Mouse (Mus musculus): ENCODE measurements around the gene Nlk. TPM values are rescaled to one million over a fixed set of nuclear protein-coding genes. Genes with fewer than 3 reads are reported as not detected.

Nlk gene
- polyA plus RNA-seq, 1 experiment from 2014 or later, result 14.8 TPM

DNA sequence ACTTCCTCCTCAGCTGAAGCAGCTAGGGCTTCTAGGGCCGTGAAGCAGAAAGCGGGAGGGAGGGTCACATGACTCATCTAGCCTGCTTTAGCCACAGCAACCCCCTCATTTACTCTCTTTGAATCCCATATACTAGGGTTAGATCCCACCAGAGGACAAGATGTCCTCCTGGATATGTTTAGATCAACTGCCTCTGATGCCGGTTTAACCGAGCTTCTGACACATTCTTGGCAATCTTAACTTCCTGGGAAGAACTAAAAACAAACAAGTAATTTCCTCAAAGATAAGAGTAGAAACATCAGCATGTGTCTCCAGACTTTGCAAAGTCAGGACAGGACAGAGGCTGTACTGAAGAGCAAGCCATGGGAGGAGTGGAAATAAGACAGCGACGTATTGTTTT is 130.4 kb downstream of the Nlk start:
- Histone ChIP-seq H3K36me3 (peaks cover 24% of the 10 kb centered on the region), H3K27ac (no peak overlapping the region), H3K27me3 (no peaks in the 10 kb centered on the region), H3K4me2 (replicated peaks) (no peak overlapping the region), H3K9me3 (no peaks in the 10 kb centered on the region), H3K4me1 (no peaks in the 10 kb centered on the region), H3K4me3 (no peak overlapping the region), H3K9ac (no peak overlapping the region)
- no peak for ATAC-seq (ENCODE audit: insufficient number of reproducible peaks, insufficient read depth, low FRiP score, low TSS enrichment)
- 59% methylated on average over 6 of the region's 6 CpGs for WGBS

- Histone ChIP-seq H3K9me3 (no peaks in the 10 kb centered on the region), H3K4me2 (replicated peaks) (no peak overlapping the region), H3K4me1 (no peaks in the 10 kb centered on the region), H3K27ac (no peak overlapping the region), H3K9ac (no peak overlapping the region), H3K36me3 (no peaks in the 10 kb centered on the region), H3K27me3 (no peaks in the 10 kb centered on the region), H3K4me3 (no peak overlapping the region)
- ATAC-seq (ENCODE audit: insufficient number of reproducible peaks, insufficient read depth, low FRiP score, low TSS enrichment), result no peak
- WGBS, result 18% methylated on average over 4 of the region's 4 CpGs
Measured at GRCm38 (mm10) chr11:78560447-78560846, 136.7 kb downstream of the Nlk start.

DNA sequence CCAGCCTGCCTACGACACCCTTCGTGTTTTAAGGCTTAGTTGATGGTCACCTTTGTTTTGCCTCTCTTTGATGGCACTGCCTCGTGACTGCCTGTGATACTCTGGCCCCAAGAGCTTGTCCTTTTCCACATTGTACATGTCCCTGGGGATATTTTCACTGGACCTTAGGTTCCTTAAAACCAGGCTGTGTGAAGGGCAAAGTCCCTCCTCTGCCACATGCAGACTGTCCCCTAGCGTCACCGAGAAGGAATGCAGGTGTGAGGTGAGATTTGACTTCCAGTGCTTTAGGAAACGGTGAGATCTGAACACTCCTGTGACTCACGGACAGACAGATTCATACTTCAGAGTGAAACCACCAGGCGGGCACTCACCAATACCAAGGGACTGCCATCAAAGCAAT is 139.9 kb downstream of the Nlk start:
- no peak for ATAC-seq (ENCODE audit: insufficient number of reproducible peaks, insufficient read depth, low FRiP score, low TSS enrichment)
- H3K9ac ChIP-seq, result no peak overlapping the region
- H3K27ac ChIP-seq, result no peak overlapping the region
- no peak overlapping the region for H3K4me3 ChIP-seq
- no peaks in the 10 kb centered on the region for H3K4me1 ChIP-seq
- H3K9me3 ChIP-seq, result 0 out of 2 replicates have a peak, but pooled peaks cover 2% of the 10 kb centered on the region
- no peak overlapping the region for H3K4me2 ChIP-seq (replicated peaks)
- WGBS, result 49% methylated on average over 8 of the region's 8 CpGs
- H3K36me3 ChIP-seq, result no peaks in the 10 kb centered on the region
- no peaks in the 10 kb centered on the region for H3K27me3 ChIP-seq

DNA sequence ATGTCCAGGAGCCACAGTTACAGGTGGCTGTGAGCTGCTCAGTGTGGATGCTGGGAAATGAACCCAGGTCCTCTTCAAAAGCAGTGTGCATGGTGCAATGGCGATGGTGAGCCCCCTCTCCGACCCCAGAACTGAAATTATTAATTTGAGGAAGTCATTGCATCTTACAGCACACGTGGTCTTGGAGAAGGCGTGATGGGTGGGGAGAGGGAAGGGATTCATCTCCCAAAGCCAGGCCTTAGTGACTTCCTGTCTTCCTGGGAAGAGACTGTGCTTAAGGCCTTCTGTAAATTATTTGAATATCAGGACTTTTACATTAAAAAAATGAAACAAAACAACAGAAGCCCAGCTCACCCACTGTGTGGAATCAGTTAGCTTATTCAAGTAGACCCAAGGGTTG is 141.1 kb downstream of the Nlk start:
- Histone ChIP-seq H3K36me3 (no peaks in the 10 kb centered on the region), H3K27ac (no peak overlapping the region), H3K4me2 (replicated peaks) (no peak overlapping the region), H3K9me3 (0 out of 2 replicates have a peak, but pooled peaks cover 2% of the 10 kb centered on the region), H3K27me3 (no peaks in the 10 kb centered on the region), H3K4me3 (no peak overlapping the region), H3K4me1 (no peaks in the 10 kb centered on the region), H3K9ac (no peak overlapping the region)
- 76% methylated on average over 4 of the region's 4 CpGs for WGBS
- no peak for ATAC-seq (ENCODE audit: insufficient number of reproducible peaks, insufficient read depth, low FRiP score, low TSS enrichment)

DNA sequence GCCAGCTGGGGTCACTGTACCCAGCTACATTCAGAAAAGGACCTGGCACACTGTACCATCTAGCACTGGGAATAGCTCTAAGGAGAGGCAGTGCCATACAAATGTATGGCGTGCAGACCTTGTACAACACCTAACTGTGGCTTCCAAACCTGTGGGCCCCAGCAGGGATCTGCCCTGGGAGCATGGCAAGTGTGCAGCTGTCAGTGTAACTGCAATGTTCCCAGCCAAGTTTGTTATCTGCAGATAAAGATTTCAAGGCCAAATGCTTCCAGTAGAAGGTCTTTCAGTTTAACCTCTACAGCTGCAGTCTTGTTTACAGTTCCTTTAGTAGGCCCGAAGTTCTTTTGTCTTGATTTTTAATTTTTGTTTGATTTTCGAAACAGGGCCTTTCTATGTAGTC is 141.6 kb downstream of the Nlk start:
- Histone ChIP-seq H3K4me1 (no peaks in the 10 kb centered on the region), H3K9ac (no peak overlapping the region), H3K4me2 (replicated peaks) (no peak overlapping the region), H3K9me3 (0 out of 2 replicates have a peak, but pooled peaks cover 2% of the 10 kb centered on the region), H3K27me3 (no peaks in the 10 kb centered on the region), H3K36me3 (no peaks in the 10 kb centered on the region), H3K27ac (no peak overlapping the region), H3K4me3 (no peak overlapping the region)
- 82% methylated on average over 3 of the region's 3 CpGs for WGBS
- ATAC-seq (ENCODE audit: insufficient number of reproducible peaks, insufficient read depth, low FRiP score, low TSS enrichment), result no peak

- H3K4me2 ChIP-seq (replicated peaks), result peak overlapping the region; percentile 72
- H3K27me3 ChIP-seq, result no peaks in the 10 kb centered on the region
- peak; percentile 53; the same call in 1 of the 2 replicates for ATAC-seq (ENCODE audit: insufficient number of reproducible peaks, insufficient read depth, low FRiP score, low TSS enrichment)
- WGBS, result 34% methylated on average over 6 of the region's 6 CpGs
- H3K27ac ChIP-seq, result peak overlapping the region; percentile 61
- H3K4me3 ChIP-seq, result peak overlapping the region; percentile 70
- 0 out of 2 replicates have a peak, but pooled peaks cover 2% of the 10 kb centered on the region for H3K9me3 ChIP-seq
- H3K4me1 ChIP-seq, result peaks cover 12% of the 10 kb centered on the region
- no peaks in the 10 kb centered on the region for H3K36me3 ChIP-seq
- H3K9ac ChIP-seq, result peak overlapping the region; percentile 43
Measured at GRCm38 (mm10) chr11:78551059-78551398, 146.1 kb downstream of the Nlk start.

DNA sequence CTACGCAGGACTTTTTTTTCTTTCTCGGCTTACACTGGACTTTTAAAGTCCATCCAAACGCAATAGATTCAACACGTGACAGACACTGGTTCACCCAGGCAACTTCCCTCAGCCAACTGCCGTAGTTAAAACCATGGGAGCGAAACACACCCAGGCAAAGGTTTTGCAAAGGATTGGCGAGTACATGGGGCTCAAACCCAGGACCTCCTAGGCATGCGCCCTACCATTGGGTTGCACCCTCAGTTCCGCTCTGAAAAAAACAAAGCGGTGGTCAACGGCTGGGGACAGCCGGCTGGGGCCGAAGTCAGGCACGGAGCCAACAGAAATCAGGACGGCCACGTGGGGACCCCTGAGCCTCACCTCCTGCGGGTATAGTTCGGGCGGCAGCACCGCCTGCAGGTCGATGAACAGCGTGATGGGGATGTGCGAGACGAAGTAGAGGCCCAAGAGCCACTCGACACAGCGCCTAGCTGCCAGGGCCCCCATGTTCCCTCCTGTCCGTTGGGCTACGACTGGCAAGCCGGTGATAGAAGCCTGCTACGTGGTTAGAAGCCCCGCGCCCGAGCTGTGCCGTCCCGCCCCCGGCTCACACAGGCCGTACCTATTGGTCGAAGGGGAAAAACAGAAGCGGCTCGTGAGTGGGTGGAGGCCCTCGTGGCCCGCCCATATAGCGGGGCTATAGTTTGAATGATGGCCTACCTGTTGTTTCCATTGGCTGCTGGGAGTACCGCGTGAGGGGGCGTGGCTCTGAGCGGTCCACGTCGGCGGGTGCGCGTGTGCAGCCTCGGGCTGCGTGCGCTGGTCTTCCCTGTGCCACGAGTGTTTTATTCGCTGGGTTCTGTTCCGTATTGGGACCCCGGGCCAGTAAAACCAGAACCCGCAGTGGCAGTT is 146.8 kb downstream of the Nlk start, which contains the start of gene Tmem97:
TSS of gene Tmem97 (minus strand) at position 610 of the 891 bp plus-strand sequence.
- Histone ChIP-seq H3K27me3 (no peaks in the 10 kb centered on the region), H3K27ac (peak within 1 kb of the TSS; percentile 81), H3K4me3 (peak within 1 kb of the TSS; percentile 70), H3K9me3 (0 out of 2 replicates have a peak, but pooled peaks cover 2% of the 10 kb centered on the region), H3K4me2 (replicated peaks) (peak within 1 kb of the TSS; percentile 72), H3K4me1 (peaks cover 12% of the 10 kb centered on the region), H3K9ac (peak within 1 kb of the TSS; percentile 73), H3K36me3 (peaks cover 4% of the 10 kb centered on the region)
- under 1% methylated on average over 60 of the region's 60 CpGs for WGBS
- peak; percentile 100 for ATAC-seq (ENCODE audit: insufficient number of reproducible peaks, insufficient read depth, low FRiP score, low TSS enrichment)

- H3K4me1 ChIP-seq, result peaks cover 12% of the 10 kb centered on the region
- no peak overlapping the region for H3K27ac ChIP-seq
- WGBS, result 11% methylated on average over 5 of the region's 5 CpGs
- H3K36me3 ChIP-seq, result peaks cover 5% of the 10 kb centered on the region
- H3K9me3 ChIP-seq, result 0 out of 2 replicates have a peak, but pooled peaks cover 2% of the 10 kb centered on the region
- H3K4me3 ChIP-seq, result peak overlapping the region; percentile 70
- peak overlapping the region; percentile 72 for H3K4me2 ChIP-seq (replicated peaks)
- H3K9ac ChIP-seq, result peak overlapping the region; percentile 73; the same call in 1 of the 2 replicates
- H3K27me3 ChIP-seq, result no peaks in the 10 kb centered on the region
- no peak for ATAC-seq (ENCODE audit: insufficient number of reproducible peaks, insufficient read depth, low FRiP score, low TSS enrichment)
Measured at GRCm38 (mm10) chr11:78549491-78549987, 147.6 kb downstream of the Nlk start.

DNA sequence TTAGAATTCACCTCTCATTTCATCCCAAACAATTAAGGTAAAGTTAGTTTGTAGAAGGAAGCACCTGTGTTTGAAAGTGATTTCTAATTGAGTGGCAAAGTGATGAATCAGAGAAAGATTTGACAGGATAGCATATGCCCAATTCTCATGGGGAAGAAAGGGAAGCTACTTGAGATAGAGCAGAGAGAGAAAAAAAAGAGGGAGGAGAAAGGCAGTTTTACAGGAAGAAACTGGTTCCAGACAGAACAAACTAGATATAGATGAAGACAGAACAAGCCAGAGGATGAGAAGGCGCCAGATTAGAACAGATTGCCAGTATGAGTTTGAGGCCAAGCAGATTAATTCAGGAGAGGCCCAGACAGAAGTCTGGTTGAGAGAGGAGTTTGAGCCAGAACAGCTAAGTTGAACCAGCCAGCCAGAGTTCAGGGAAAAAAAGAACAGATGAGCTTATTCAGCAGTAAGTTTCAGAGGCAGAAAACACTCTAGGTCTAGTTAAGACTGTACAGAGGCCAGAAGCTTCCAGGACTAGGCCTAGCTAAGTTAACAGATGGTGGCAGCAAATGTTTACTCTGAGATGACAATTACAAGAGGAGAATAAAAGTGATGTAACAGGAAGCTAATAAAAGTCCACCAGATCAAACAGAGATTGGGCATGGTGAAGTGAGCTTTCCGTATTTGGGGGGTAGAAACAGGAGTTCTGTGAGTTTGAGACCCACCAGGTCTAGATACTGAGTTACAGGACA is 149.3 kb downstream of the Nlk start:
- H3K27ac ChIP-seq, result no peak overlapping the region

GRCm38 (mm10) chr11:78545181-78545580 is 152.0 kb downstream of the Nlk start:
- no peak for ATAC-seq (ENCODE audit: insufficient number of reproducible peaks, insufficient read depth, low FRiP score, low TSS enrichment)
- WGBS, result 74% methylated on average over 8 of the region's 8 CpGs
- Histone ChIP-seq H3K4me3 (no peak overlapping the region), H3K4me2 (replicated peaks) (no peak overlapping the region), H3K27ac (no peak overlapping the region), H3K9ac (no peak overlapping the region), H3K27me3 (no peaks in the 10 kb centered on the region), H3K4me1 (peaks cover 12% of the 10 kb centered on the region), H3K36me3 (peaks cover 33% of the 10 kb centered on the region), H3K9me3 (no peaks in the 10 kb centered on the region)

More for the DNA sequence above, 149.3 kb downstream of the Nlk start:
- Histone ChIP-seq H3K9me3 (no peaks in the 10 kb centered on the region), H3K36me3 (peaks cover 18% of the 10 kb centered on the region), H3K4me3 (no peak overlapping the region), H3K27me3 (no peaks in the 10 kb centered on the region), H3K9ac (no peak overlapping the region), H3K4me1 (peaks cover 12% of the 10 kb centered on the region), H3K4me2 (replicated peaks) (no peak overlapping the region)
- WGBS, result 94% methylated on average over 2 of the region's 2 CpGs
- ATAC-seq (ENCODE audit: insufficient number of reproducible peaks, insufficient read depth, low FRiP score, low TSS enrichment), result no peak

DNA sequence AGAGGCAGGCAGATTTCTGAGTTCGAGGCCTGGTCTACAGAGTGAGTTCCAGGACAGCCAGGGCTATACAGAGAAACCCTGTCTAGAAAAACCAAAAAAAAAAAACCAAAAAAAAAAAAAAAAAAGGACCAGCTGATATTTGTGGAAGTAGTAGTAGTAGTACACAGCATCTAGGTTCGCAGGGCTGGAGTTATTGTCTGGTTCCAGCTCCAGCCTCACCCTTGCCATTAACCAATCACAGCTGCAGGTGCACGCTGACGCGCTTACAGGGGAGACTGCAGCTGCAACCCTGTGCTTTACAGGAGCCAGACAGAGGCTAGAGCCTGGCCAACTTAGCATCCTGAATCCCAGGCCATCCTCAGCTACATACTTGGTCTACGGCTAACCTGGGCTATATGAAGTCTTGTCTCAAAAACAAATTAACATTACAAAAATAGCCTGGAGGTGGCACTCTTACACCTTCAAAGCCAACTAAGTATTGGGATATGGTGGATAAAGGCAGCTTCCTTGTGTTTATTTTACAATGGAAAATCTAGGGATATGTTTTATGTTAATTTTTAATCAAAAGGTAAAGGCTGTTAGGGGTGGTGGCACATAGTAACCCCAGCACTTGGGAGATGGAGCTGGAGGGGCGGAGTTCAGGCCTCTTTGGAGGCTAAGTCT is 152.6 kb downstream of the Nlk start:
- no peaks in the 10 kb centered on the region for H3K27me3 ChIP-seq
- H3K4me1 ChIP-seq, result peaks cover 10% of the 10 kb centered on the region
- WGBS, result 92% methylated on average over 7 of the region's 7 CpGs
- H3K27ac ChIP-seq, result no peak overlapping the region
- peaks cover 38% of the 10 kb centered on the region for H3K36me3 ChIP-seq
- no peak for ATAC-seq (ENCODE audit: insufficient number of reproducible peaks, insufficient read depth, low FRiP score, low TSS enrichment)
- no peak overlapping the region for H3K4me3 ChIP-seq
- no peaks in the 10 kb centered on the region for H3K9me3 ChIP-seq
- no peak overlapping the region for H3K4me2 ChIP-seq (replicated peaks)
- H3K9ac ChIP-seq, result no peak overlapping the region
